Mouse (Mus musculus): Measurements from ENCODE around the gene Dvl3. TPM values are rescaled to one million over a fixed set of nuclear protein-coding genes. Genes with fewer than 3 reads are reported as not detected.

The Dvl3 gene
- polyA plus RNA-seq, 2 experiments = 26.5 to 74.8 TPM

DNA sequence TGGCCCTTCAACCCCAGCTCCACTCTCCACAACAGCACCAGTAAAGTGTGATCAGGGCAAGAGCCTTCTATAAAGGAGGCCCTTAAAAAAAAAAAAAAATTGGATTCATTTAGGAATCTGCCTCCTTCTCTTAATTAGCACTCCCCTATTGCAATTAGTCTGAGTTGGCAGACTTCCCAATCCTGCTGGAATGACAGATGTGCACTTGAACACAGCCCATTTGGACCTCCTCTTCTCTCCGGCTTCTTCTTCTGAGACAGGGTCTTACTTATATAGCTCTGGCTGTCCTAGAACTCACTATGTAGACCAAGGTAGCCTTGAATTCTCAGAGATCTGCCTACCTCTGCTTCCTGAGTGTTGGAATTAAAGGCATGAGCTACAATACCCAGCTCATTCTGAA, 12.6 kb downstream of the Dvl3 start:
- no peak for ATAC-seq (ENCODE audit: low FRiP score, low read depth)
- TF ChIP-seq POLR2A (IDR thresholded peaks at IDR 0.05; ENCODE audit: borderline replicate concordance, extremely low read depth, insufficient read depth, insufficient read length) = no peak
- H3K27me3 ChIP-seq (ENCODE audit: control insufficient read depth, insufficient read depth, low read length) = no peaks in the 10 kb centered on the region
- no peaks in the 10 kb centered on the region for H3K4me1 ChIP-seq (ENCODE audit: control insufficient read depth, insufficient read depth, low read length)
- no peak for DNase-seq (ENCODE audit: low spot score)
- no peak overlapping the region for H3K9ac ChIP-seq (ENCODE audit: low read depth, low read length, severe bottlenecking)
- no peak overlapping the region for H3K27ac ChIP-seq (replicated peaks; ENCODE audit: low read depth, low read length)
- 92% methylated on average over 1 of the region's 1 CpGs for WGBS
- H3K4me3 ChIP-seq (replicated peaks; ENCODE audit: low read length) = no peak overlapping the region
- peaks cover 86% of the 10 kb centered on the region for H3K36me3 ChIP-seq (ENCODE audit: control insufficient read depth, insufficient read depth, low read length)
- H3K4me2 ChIP-seq (replicated peaks; ENCODE audit: low read depth, low read length, severe bottlenecking) = no peak overlapping the region
- no peaks in the 10 kb centered on the region for H3K9me3 ChIP-seq (ENCODE audit: control insufficient read depth, low read length)

DNA sequence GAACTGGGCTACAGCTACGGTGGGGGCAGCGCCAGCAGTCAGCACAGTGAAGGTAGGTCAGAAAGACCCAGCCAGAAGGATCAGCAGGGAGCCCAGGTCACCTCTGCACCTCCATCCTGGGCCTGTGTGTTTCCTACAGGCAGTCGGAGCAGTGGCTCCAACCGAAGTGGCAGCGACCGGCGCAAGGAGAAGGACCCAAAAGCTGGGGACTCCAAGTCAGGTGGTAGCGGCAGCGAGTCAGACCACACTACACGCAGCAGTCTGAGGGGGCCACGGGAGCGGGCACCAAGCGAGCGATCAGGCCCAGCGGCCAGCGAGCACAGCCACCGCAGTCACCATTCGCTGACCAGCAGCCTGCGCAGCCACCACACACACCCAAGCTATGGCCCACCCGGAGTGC, 14.2 kb downstream of the Dvl3 start:
- 97% methylated on average over 20 of the region's 20 CpGs for WGBS
- ATAC-seq (ENCODE audit: low FRiP score, low read depth) = no peak
- peaks cover 72% of the 10 kb centered on the region for H3K36me3 ChIP-seq (ENCODE audit: control insufficient read depth, insufficient read depth, low read length)
- no peak overlapping the region for H3K9ac ChIP-seq (ENCODE audit: low read depth, low read length, severe bottlenecking)
- TF ChIP-seq POLR2A (IDR thresholded peaks at IDR 0.05; ENCODE audit: borderline replicate concordance, extremely low read depth, insufficient read depth, insufficient read length) = no peak
- H3K9me3 ChIP-seq (ENCODE audit: control insufficient read depth, low read length) = no peaks in the 10 kb centered on the region
- no peak overlapping the region for H3K4me3 ChIP-seq (replicated peaks; ENCODE audit: low read length)
- no peak for DNase-seq (ENCODE audit: low spot score)
- no peaks in the 10 kb centered on the region for H3K27me3 ChIP-seq (ENCODE audit: control insufficient read depth, insufficient read depth, low read length)
- peaks cover under 1% of the 10 kb centered on the region; the same call in 1 of the 2 replicates for H3K4me1 ChIP-seq (ENCODE audit: control insufficient read depth, insufficient read depth, low read length)
- no peak overlapping the region for H3K27ac ChIP-seq (replicated peaks; ENCODE audit: low read depth, low read length)
- H3K4me2 ChIP-seq (replicated peaks; ENCODE audit: low read depth, low read length, severe bottlenecking) = no peak overlapping the region

GRCm38 (mm10) chr16:20534617-20535295, 18.0 kb downstream of the Dvl3 start:
- H3K9ac ChIP-seq (ENCODE audit: low read depth, low read length, severe bottlenecking) = no peak overlapping the region
- no peak overlapping the region for H3K4me2 ChIP-seq (replicated peaks; ENCODE audit: low read depth, low read length, severe bottlenecking)
- H3K27ac ChIP-seq (replicated peaks; ENCODE audit: low read depth, low read length) = no peak overlapping the region
- 41% methylated on average over 10 of the region's 10 CpGs for WGBS
- H3K4me3 ChIP-seq (replicated peaks; ENCODE audit: low read length) = peak overlapping the region; percentile 93
- ATAC-seq (ENCODE audit: low FRiP score, low read depth) = no peak
- H3K9me3 ChIP-seq (ENCODE audit: control insufficient read depth, low read length) = no peaks in the 10 kb centered on the region
- DNase-seq (ENCODE audit: low spot score) = no peak
- no peak for TF ChIP-seq POLR2A (IDR thresholded peaks at IDR 0.05; ENCODE audit: borderline replicate concordance, extremely low read depth, insufficient read depth, insufficient read length)
- peaks cover 53% of the 10 kb centered on the region for H3K36me3 ChIP-seq (ENCODE audit: control insufficient read depth, insufficient read depth, low read length)
- H3K27me3 ChIP-seq (ENCODE audit: control insufficient read depth, insufficient read depth, low read length) = no peaks in the 10 kb centered on the region
- H3K4me1 ChIP-seq (ENCODE audit: control insufficient read depth, insufficient read depth, low read length) = peaks cover 19% of the 10 kb centered on the region

DNA sequence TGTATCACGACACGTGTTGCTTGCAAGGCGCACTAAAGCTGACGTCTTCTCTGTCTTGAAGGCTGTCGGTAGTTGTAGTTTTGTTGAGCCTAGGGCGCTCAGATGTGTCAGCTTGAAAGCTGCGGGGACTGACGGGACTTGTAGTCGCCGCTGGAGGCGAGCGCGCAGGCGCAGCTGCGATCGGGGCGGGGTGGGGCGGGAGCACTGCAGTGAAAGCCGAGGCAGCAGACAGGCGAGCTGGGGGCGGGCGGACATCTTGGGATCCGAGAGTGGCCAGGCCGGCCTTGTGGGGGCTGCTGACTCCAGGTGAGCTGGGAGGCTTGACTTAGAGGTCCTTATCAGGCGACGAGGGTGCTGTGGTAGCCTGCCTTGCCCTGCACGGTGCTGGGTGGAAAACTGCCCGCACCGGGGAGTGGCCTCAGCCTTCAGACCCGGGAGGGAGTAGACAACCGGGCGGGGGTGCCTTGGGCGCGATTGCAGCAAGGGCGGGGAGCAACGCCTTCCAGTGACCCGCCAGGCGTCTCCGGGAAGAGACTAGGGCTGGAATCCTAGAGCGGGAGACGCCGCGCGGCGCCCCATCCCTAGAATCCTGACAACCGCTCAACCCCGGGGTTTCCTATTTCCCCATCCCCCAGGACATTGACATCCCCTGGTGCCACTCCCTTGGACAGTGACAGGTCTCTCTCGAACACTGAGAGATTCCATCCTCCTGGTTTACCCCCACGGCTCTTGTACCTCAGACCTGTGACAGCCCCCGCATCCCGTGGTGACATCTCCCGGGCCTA, 18.7 kb downstream of the Dvl3 start, which contains the start of gene Ap2m1:
TSS of gene Ap2m1 (plus strand) at position 183 of the 785 bp plus-strand sequence.
- peak within 1 kb of the TSS; percentile 88 for H3K4me2 ChIP-seq (replicated peaks; ENCODE audit: low read depth, low read length, severe bottlenecking)
- peaks cover 19% of the 10 kb centered on the region for H3K4me1 ChIP-seq (ENCODE audit: control insufficient read depth, insufficient read depth, low read length)
- ATAC-seq (ENCODE audit: low FRiP score, low read depth) (peak; percentile 98), DNase-seq (ENCODE audit: low spot score) (peak; percentile 98)
- WGBS = under 1% methylated on average over 50 of the region's 52 CpGs
- H3K27me3 ChIP-seq (ENCODE audit: control insufficient read depth, insufficient read depth, low read length) = no peaks in the 10 kb centered on the region
- peak within 1 kb of the TSS; percentile 92 for H3K9ac ChIP-seq (ENCODE audit: low read depth, low read length, severe bottlenecking)
- peaks cover 53% of the 10 kb centered on the region for H3K36me3 ChIP-seq (ENCODE audit: control insufficient read depth, insufficient read depth, low read length)
- H3K27ac ChIP-seq (replicated peaks; ENCODE audit: low read depth, low read length) = peak within 1 kb of the TSS; percentile 65
- no peaks in the 10 kb centered on the region for H3K9me3 ChIP-seq (ENCODE audit: control insufficient read depth, low read length)
- peak within 1 kb of the TSS; percentile 93 for H3K4me3 ChIP-seq (replicated peaks; ENCODE audit: low read length)
- 0 out of 2 replicates have a peak, but pooled peaks have one; percentile 58 for TF ChIP-seq POLR2A (IDR thresholded peaks at IDR 0.05; ENCODE audit: borderline replicate concordance, extremely low read depth, insufficient read depth, insufficient read length)

GRCm38 (mm10) chr16:20536081-20536665, 19.4 kb downstream of the Dvl3 start:
- WGBS = 31% methylated on average over 9 of the region's 9 CpGs
- H3K36me3 ChIP-seq (ENCODE audit: control insufficient read depth, insufficient read depth, low read length) = peaks cover 53% of the 10 kb centered on the region

More at GRCm38 (mm10) chr16:20536081-20536665, 19.4 kb downstream of the Dvl3 start:
- no peak for TF ChIP-seq POLR2A (IDR thresholded peaks at IDR 0.05; ENCODE audit: borderline replicate concordance, extremely low read depth, insufficient read depth, insufficient read length)
- no peak for DNase-seq (ENCODE audit: low spot score)
- no peak for ATAC-seq (ENCODE audit: low FRiP score, low read depth)
- Histone ChIP-seq H3K9ac (ENCODE audit: low read depth, low read length, severe bottlenecking) (peak overlapping the region; percentile 92), H3K4me1 (ENCODE audit: control insufficient read depth, insufficient read depth, low read length) (peaks cover 19% of the 10 kb centered on the region), H3K4me3 (replicated peaks; ENCODE audit: low read length) (peak overlapping the region; percentile 93), H3K27me3 (ENCODE audit: control insufficient read depth, insufficient read depth, low read length) (no peaks in the 10 kb centered on the region), H3K27ac (replicated peaks; ENCODE audit: low read depth, low read length) (peak overlapping the region; percentile 26; the same call in 1 of the 2 replicates), H3K4me2 (replicated peaks; ENCODE audit: low read depth, low read length, severe bottlenecking) (peak overlapping the region; percentile 88), H3K9me3 (ENCODE audit: control insufficient read depth, low read length) (no peaks in the 10 kb centered on the region)

All from limb, embryonic 14.5 days (tissue).